Mouse (Mus musculus): ENCODE results near the gene Stox2.

DNA sequence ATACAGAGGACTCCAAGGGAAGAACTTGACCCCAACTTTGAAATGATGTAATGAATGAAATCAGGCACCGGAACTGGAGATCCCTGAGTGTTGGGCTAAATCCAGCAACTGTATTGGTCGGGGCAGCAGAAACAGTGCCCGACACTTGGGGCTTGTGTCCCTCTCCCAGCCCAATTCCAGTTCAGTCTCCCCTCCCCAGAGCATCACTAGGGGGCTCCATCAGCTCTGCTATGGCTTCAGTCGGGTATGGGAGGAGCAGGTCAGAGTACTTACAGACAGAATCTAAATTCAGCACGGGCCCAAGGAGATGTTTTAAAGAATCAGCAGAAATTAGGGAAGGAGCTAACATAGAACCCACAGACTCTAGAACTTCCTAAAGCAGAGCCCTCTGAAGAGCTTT is 240.7 kb downstream of the Stox2 start:
- TF ChIP-seq CTCF (IDR thresholded peaks at IDR 0.05 in 2 of 3, conservative IDR thresholded peaks at IDR 0.05 in 1 of 3; ENCODE audit: control insufficient read depth in 1 of 3, insufficient read depth in 1 of 3, low read depth in 2 of 3, low read length in 3 of 3, poor library complexity in 1 of 3, severe bottlenecking in 1 of 3) (no peak), MXI1 (IDR thresholded peaks at IDR 0.05; ENCODE audit: low read depth, low read length) (no peak), EP300 (IDR thresholded peaks at IDR 0.05; ENCODE audit: low read depth in 1 of 2, low read length in 2 of 2) (no peak), CHD2 (IDR thresholded peaks at IDR 0.05; ENCODE audit: low read length) (no peak), E2F4 (IDR thresholded peaks at IDR 0.05; ENCODE audit: borderline replicate concordance, low read depth, low read length) (no peak), KAT2A (conservative IDR thresholded peaks at IDR 0.05; ENCODE audit: low read depth, low read length) (no peak), USF1 (IDR thresholded peaks at IDR 0.05; ENCODE audit: low read depth, low read length) (no peak), MAX (IDR thresholded peaks at IDR 0.05; ENCODE audit: low read length) (no peak)

Measured in MEL (cell line).